Mouse (Mus musculus): ENCODE measurements at regions not wholly inside any gene's neighbourhood (a gene's known extent, or its start where the extent isn't known, plus 50 kb on each side); places are given as distances from the start of the nearest gene placed in this dataset.

DNA sequence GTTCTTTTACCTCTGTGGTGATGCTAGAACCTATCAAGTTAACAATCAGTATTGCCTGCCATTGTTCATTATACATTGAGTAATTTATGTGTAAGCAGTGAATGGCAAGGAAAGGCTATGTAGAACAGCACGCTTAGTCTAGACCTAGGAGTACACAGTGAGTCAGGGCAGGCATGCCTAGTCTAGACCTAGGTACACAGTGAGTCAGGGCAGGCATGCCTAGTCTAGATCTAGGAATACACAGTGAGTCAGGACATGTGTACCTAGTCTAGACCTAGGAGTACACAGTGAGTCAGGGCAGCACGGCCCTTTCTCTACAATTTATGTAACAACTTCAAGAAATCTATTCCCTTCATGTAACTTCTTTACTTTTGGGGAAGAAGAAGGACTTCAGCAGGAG is 347.2 kb downstream of the Tmem232 start:
- intact Hi-C loops (cut with DNase I), result no loop called here

DNA sequence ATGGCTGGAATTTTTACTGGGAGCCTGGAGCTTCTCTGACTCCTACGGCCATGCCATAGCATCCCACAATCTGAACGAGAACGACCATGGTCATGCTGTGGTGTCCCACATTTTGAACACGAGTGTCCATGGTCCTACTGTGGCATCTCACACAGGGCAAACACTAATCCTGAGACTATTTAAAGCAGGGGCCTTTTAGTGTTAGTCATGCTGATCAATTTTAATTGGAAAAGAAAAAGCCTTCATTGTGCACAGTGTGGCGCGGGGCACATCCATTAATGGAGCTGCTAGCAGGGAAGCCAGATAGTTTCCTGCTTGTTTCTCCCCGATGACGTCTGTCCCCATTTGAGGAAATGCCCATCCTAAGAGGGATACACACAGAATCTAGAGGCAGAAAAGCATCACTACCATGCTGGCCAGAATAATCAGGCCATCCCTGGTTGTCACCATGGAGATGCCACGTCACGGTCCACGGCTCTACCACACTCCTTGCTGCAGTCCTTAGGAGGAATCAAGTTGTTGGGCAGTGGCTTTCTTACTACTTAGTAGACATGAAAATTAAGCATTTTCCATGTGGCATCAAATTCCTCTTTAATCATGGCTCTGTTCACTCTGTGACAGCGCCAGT is 348.0 kb downstream of the Tmem232 start:
- intact Hi-C loops (cut with DNase I), result no loop called here

DNA sequence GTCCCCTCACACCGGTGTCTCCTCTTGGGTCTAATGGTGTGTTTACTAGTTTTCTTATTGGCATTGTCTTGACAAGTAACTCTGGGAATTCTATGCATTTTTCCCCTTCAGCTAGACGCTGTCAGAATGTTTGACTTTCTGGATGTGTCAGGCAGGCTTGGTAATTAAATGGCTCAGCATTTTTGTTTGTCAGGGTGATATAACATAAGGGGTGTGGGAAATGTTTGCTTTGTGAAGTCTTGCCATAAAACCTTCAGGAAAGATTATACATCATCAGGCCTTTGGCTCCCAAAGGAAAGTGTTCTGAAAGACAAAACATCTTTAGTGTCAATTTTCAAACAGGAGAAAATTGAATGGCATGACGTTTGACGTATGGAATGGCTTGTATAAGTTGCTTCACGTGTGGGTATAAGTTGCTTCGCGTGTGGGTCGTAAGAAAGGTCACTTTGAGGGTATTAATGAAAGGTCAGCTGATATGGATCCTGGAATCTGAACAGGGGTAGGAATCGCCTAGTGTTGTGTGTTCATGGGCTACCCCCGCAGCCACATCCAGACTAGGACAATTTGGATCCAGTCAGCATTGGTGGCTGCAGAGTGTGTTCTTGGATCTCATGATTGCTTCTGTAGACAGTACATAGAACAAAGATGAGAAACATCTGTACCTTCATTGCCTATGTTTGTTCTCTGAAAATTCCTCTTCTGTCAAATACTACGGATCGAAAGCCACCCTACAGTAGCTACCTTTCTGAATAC is 349.6 kb downstream of the Tmem232 start:
- intact Hi-C loops (cut with DNase I), result no loop called here

- intact Hi-C loops (cut with DNase I), result no loop called here
Observed at GRCm38 (mm10) chr17:65181164-65181563, 345.3 kb upstream of the 4930583I09Rik start.

DNA sequence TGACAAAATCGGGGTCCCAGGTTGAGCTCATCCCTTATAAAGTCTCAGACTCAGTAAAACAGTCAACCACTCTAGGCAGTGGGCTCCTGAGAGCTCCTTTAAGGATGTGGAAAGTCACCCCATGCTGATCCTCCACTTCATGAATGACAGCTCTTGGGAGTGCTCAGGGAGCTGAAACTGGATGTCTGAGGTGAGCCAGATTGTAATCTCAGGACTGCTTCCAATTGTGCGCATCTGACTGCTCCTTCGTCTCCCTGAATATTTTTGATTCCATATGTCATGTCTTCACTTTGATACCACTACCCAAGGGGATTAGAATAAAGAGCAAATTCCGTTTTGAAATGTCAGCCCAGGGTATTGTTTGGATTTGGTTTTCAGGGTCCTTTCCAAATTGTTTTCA is 339.9 kb upstream of the 4930583I09Rik start:
- intact Hi-C loops (cut with DNase I), result no loop called here

DNA sequence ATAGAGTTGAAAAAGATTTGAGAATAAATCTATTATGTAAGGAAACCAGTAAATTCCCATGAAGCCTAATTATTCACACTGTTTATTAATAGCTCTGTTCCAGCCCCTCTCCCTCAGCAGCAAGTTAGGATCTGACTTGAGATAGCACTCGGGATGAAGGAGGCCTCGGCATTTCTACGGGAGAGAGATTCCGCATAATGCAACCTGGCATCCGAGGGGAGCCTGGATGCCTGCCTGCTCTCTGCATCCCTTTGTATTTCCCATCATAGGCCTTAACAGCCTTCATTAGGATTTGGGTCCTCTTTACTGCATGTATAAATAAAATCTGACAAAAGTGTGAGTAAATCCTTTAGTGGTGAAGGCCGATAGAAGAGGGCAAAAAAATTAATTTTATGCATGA is 338.2 kb upstream of the 4930583I09Rik start:
- intact Hi-C loops (cut with DNase I), result no loop called here

DNA sequence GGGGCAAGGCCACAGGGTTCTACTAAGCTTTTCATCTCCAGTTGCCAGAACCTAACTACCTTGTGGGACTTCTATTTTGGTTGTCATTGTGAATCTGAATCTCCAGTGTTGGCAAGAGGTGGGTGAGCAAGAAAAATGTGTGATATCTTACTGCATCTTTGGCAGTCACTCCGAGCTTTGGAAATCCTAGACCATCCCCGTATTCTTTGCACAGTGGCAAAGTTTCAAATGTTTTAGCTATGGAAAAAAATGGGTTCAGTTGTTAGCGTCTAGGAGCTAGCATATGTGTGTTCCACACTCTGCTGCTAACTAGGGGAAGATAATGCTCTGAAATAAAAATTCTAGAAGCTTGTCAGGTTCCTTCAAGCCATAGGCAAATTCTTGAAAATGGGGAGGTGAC is 337.4 kb upstream of the 4930583I09Rik start:
- intact Hi-C loops (cut with DNase I), result no loop called here

GRCm38 (mm10) chr17:65170691-65171090 is 334.8 kb upstream of the 4930583I09Rik start:
- intact Hi-C loops (cut with DNase I), result no loop called here

- intact Hi-C loops (cut with DNase I), result no loop called here
Observed at GRCm38 (mm10) chr17:65169981-65170617, 334.2 kb upstream of the 4930583I09Rik start.

GRCm38 (mm10) chr17:65146376-65146775 is 310.5 kb upstream of the 4930583I09Rik start:
- intact Hi-C loops (cut with DNase I), result no loop called here

DNA sequence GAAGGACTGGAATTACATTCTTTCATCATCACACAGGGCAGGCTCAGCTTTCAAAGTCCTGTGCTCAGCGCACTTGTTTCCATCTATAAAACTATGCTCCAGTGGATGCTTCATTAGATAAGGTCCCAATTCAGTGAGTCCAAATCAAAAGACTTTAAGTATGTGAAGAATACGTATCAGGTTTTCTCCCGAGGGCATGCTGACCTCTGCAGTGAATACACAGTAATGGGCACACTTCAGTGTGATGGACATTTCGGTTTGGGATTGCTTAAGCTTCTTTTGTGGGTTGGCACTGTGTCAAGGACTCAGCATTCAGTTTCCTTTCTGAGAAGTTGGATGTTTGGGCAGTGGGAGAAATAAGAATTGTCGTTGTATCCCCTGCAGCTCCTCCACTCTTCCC is 278.8 kb upstream of the 4930583I09Rik start:
- intact Hi-C loops (cut with DNase I), result no loop called here

DNA sequence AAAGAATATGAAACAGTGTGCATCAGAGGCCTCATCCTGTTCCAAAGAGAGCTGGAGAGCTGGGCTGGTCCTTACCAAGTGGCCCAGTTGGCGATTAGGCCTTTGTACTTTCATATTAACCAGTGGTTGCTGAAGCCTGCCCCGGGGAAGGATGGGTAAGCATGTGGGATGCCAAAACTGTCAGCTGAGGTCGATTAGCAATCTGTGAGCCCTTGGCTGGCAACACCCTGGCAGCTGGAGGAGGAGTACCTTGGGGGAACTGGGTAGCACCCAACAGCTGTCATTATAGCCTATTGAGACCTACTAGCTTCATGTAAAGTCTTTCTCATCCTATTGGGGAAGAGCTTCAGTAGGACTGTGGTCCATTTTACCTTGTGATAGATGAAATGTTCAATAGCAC is 277.2 kb upstream of the 4930583I09Rik start:
- intact Hi-C loops (cut with DNase I), result no loop called here

DNA sequence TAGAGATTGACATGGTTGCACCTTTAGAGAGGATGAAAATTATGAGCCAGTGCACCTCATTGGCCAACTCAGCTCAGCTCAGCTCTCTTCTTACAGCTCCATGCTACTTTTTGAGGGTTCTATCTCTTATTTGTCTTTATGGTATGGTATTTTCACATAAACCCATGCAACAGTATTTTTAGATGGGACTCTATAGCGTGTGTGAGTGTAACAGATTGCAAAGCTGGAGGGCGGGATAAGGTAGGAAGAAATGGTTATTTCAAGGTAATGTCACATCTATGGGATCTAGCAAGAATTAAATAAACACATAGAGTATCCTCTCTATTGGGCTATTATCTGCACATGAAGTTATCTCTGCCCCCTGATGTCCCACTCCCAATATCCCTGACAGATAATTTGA is 269.8 kb upstream of the 4930583I09Rik start:
- intact Hi-C loops (cut with DNase I), result no loop called here

DNA sequence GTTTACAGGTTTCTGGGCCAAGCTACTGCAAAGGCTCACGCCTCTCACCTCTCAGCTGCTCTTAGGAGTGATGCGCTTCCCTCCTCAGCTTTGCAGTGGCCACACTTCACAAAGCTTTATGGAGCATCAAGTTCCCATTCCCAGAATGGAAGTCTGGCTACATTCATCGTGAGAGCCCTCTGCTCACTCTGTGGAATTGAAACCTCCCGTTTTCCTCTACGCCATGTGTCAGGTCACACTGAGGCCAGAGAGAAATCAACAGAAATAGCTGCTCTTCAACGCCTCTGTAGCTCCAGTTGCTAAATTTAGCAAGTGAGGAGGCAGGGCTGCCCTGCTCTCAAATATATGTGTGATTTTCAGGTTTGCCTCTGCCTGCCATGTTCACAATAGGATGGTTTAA is 265.3 kb upstream of the 4930583I09Rik start:
- intact Hi-C loops (cut with DNase I), result no loop called here

DNA sequence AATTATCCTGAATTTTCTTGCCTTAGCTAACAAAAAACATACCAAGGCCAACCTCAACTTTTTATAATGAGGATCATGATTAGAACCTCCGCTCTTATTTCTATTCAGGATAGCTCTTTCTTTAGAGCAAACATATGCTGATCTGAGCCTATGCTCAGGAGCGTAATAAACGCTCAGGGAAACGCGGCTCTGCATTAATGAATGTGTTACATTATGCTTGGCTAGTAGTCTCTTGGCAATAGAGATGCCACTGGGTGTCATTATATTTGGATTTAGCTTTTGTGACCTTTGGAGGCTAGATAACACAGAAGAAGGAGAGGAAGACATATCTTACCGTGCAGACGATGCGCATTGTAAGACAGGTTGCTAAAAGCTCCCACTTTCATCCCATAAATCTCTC is 246.4 kb upstream of the 4930583I09Rik start:
- intact Hi-C loops (cut with DNase I), result no loop called here

GRCm38 (mm10) chr17:65081779-65082086 is 245.9 kb upstream of the 4930583I09Rik start:
- intact Hi-C loops (cut with DNase I), result no loop called here

- intact Hi-C loops (cut with DNase I), result no loop called here
Observed at GRCm38 (mm10) chr17:65081072-65081778, 245.4 kb upstream of the 4930583I09Rik start.

- intact Hi-C loops (cut with DNase I), result no loop called here
Observed at GRCm38 (mm10) chr17:65074878-65075277, 239.0 kb upstream of the 4930583I09Rik start.

DNA sequence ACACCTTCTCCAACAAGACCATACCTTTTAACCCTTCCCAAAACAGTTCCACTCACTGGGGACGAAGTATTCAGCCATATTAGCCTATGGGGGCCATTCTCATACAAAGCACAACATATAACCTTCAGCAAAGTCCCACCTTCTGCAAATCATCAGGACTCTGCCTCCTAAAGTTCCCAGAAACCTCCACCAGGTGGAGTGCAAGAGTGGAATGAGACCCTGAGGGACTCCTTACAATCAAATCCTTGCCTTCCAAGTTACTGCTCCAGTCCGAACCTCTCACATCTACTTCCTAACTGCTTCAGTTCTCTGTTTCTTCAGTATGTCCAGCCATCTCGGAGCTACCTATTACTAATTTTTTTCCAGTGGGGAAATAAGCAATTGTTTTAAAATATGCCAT is 235.2 kb upstream of the 4930583I09Rik start:
- intact Hi-C loops (cut with DNase I), result no loop called here

DNA sequence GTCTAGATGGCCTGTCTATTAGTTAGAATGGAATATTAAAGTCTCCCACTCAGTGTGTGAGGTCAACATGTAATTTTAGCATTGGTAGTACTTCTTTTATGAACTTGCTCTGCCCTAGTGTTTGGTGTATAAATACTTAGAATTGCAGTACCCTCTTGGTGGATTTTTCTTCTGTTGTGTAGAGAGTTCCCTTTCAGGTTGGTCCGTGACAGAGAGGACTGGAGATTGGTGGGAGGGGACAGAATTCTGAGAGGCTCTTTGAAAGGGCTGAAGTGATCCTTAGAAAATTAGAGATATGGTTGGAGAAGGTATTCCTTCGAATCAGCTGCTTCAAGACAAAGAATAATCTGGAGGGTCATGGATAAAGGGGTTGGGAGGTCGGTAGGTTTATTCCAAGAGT is 230.3 kb upstream of the 4930583I09Rik start:
- intact Hi-C loops (cut with DNase I), result no loop called here

- intact Hi-C loops (cut with DNase I), result no loop called here
Observed at GRCm38 (mm10) chr17:65056059-65056458, 220.2 kb upstream of the 4930583I09Rik start.

- intact Hi-C loops (cut with DNase I), result no loop called here
Observed at GRCm38 (mm10) chr17:65049860-65050482, 214.1 kb upstream of the 4930583I09Rik start.

All from adrenal gland (tissue).